Mouse (Mus musculus) heart, postnatal 0 days (tissue): ENCODE measurements around the gene Olfr622.

Source experiments
- CTCF ChIP-seq: IDR thresholded peaks from 2 replicates; pipeline ENCODE4 v1.5.1; 2016; ENCODE audit warnings: antibody characterized with exemption, control low read depth, low read depth
- EP300 ChIP-seq: IDR thresholded peaks from 2 replicates; pipeline ENCODE4 v1.6.1; 2016; ENCODE audit warnings: antibody characterized with exemption, low read depth

- no peak for TF ChIP-seq EP300
- TF ChIP-seq CTCF, result no peak
These were observed 42.2 kb downstream of the Olfr622 start, which contains the start of gene Olfr619 for GRCm38 (mm10) chr7:103600275-103600674.
